Mouse (Mus musculus) liver, embryonic 14.5 days (tissue): ENCODE results near the gene Gm11639.

Experiments used
- CTCF ChIP-seq: IDR thresholded peaks from 2 replicates; pipeline ENCODE4 v1.5.1; 2016; ENCODE audit warnings: antibody characterized with exemption, low read depth, control low read depth
- EP300 ChIP-seq: IDR thresholded peaks from 2 replicates; pipeline ENCODE4 v1.6.1; 2016; ENCODE audit warnings: antibody characterized with exemption, low read depth

- TF ChIP-seq CTCF (no peak), EP300 (no peak)
These were observed 282.4 kb downstream of the Gm11639 start for GRCm38 (mm10) chr11:104967862-104968261.
